ENCODE assay signal across 1 mouse cellular context in the genomic region with DNA sequence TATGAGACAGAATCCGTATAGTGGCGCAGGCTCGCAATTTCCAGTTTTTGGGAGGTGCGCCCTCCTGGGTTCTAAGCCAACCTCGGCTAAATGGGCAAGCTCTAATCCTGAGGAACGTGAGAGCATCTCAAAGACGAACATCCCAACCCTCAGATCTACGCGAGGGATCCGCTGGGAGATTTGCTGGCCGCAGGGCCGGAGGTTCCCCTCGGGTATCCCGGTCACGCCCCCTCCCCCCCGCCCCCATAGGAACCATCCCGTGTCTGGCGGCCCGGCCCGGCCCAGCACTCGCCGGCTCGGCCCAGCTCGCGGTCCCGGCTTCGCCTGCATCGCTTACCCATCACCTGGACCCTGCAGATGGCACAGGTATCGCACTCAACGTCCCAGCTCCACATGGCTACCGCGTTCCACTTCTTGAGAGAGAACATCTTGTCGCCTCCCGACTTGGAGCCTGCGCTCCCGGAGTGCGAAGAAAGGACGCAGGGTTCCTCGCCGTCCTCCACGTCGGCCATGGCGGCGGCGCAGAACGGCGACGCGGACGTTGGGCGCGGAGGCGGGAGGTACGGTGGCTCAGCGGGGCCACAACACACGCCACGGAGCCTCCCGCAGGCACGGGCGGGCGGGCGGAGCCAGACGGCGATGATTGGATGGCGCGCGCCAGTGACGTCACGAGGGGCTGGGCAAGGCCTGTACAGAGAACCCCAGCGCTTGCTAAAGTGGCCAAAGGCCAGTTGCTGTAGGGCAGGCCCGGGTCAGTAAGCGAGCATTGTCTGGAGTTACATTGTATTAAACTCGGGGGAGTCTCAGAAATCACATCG.
TF ChIP-seq lines count a peak whose summit lies in the region.

TSS of gene Rnf7 (minus strand) at position 605 of the 818 bp plus-strand sequence.

TF ChIP-seq in CH12.LX, 34 proteins besides CTCF, POLR2A, EP300 and RAD21 (continued from another document):
- TF ChIP-seq USF1 (IDR thresholded peaks at IDR 0.05; ENCODE audit: low read depth, low read length), result 0 out of 2 replicates have a peak, but pooled peaks have one; percentile 3
- peak; percentile 71; the same call in 1 of the 2 replicates for TF ChIP-seq CHD2 (IDR thresholded peaks at IDR 0.05; ENCODE audit: low read length)
- TF ChIP-seq NRF1 (IDR thresholded peaks at IDR 0.05; ENCODE audit: low read depth, low read length), result peak; percentile 71
- TF ChIP-seq TBP (conservative IDR thresholded peaks at IDR 0.05; ENCODE audit: low read depth, low read length), result peak; percentile 77
- 0 out of 2 replicates have a peak, but pooled peaks have one; percentile 58 for TF ChIP-seq MAZ (IDR thresholded peaks at IDR 0.05; ENCODE audit: low read depth, low read length)
- TF ChIP-seq GABPA (IDR thresholded peaks at IDR 0.05; ENCODE audit: insufficient replicate concordance, low read depth, low read length), result no peak; the same call in 1 of the 2 replicates
- TF ChIP-seq ZKSCAN1 (IDR thresholded peaks at IDR 0.05; ENCODE audit: borderline replicate concordance, low read depth, low read length), result no peak
- no peak; the same call in 1 of the 2 replicates for TF ChIP-seq USF2 (conservative IDR thresholded peaks at IDR 0.05; ENCODE audit: low read depth, low read length)
- TF ChIP-seq ZC3H11A (IDR thresholded peaks at IDR 0.05; ENCODE audit: low read depth, low read length), result no peak
- no peak for TF ChIP-seq E2F4 (IDR thresholded peaks at IDR 0.05; ENCODE audit: insufficient replicate concordance, low read depth, low read length)
- no peak for TF ChIP-seq MAFK (IDR thresholded peaks at IDR 0.05; ENCODE audit: insufficient replicate concordance, low read length)
- TF ChIP-seq RCOR1 (conservative IDR thresholded peaks at IDR 0.05; ENCODE audit: low read depth, low read length), result no peak
- TF ChIP-seq NELFE (IDR thresholded peaks at IDR 0.05; ENCODE audit: low read depth, low read length), result peak; percentile 77
- TF ChIP-seq BHLHE40 (IDR thresholded peaks at IDR 0.05; ENCODE audit: low read depth, low read length), result peak; percentile 95
- peak; percentile 81 for TF ChIP-seq MXI1 (IDR thresholded peaks at IDR 0.05; ENCODE audit: low read depth, low read length)
- TF ChIP-seq SMC3 (IDR thresholded peaks at IDR 0.05; ENCODE audit: low read depth, low read length), result no peak
- no peak for TF ChIP-seq ZNF384 (IDR thresholded peaks at IDR 0.05; ENCODE audit: low read depth, low read length)
- no peak for TF ChIP-seq JUN (IDR thresholded peaks at IDR 0.05; ENCODE audit: insufficient read depth, low read depth, low read length)
- peak; percentile 41; the same call in 1 of the 2 replicates for TF ChIP-seq POLR2AphosphoS2 (IDR thresholded peaks at IDR 0.05; ENCODE audit: low read depth, low read length)
- TF ChIP-seq MEF2A (IDR thresholded peaks at IDR 0.05; ENCODE audit: borderline replicate concordance, low read depth, low read length), result peak; percentile 63; the same call in 1 of the 2 replicates
- TF ChIP-seq HCFC1 (IDR thresholded peaks at IDR 0.05; ENCODE audit: low read depth, low read length), result peak; percentile 85
- no peak for TF ChIP-seq ETS1 (conservative IDR thresholded peaks at IDR 0.05; ENCODE audit: low read depth, low read length)
